Mouse (Mus musculus) testis, adult 2 months (tissue): ENCODE results near the gene Prr5. TPM values are rescaled to one million over a fixed set of nuclear protein-coding genes. Genes with fewer than 3 reads are reported as not detected.

ENCODE experiments used
- H3K27ac ChIP-seq: fragments of 200-500 bp; 2 replicates; pipeline ENCODE4 v1.5.1; 2012; ENCODE audit warnings: low read depth, low read length; ENCODE audit not compliant: control insufficient read depth, insufficient read depth
- H3K27me3 ChIP-seq: fragments of 200-500 bp; 2 replicates; pipeline ENCODE4 v1.6.1; 2012; ENCODE audit warnings: mild to moderate bottlenecking, low read length, moderate library complexity; ENCODE audit not compliant: control insufficient read depth, insufficient read depth
- H3K36me3 ChIP-seq: fragments of 200-500 bp; 2 replicates; pipeline ENCODE4 v1.6.1; 2012; ENCODE audit warnings: mild to moderate bottlenecking, low read length; ENCODE audit not compliant: control insufficient read depth, insufficient read depth
- H3K4me1 ChIP-seq: fragments of 200-500 bp; 2 replicates; pipeline ENCODE4 v1.6.1; 2012; ENCODE audit warnings: low read length; ENCODE audit not compliant: control insufficient read depth, insufficient read depth
- H3K4me3 ChIP-seq: fragments of 200-500 bp; 2 replicates; pipeline ENCODE4 v1.5.1; 2012; ENCODE audit warnings: low read depth, mild to moderate bottlenecking, low read length, moderate library complexity, mixed read lengths; ENCODE audit not compliant: control insufficient read depth
- CTCF ChIP-seq: fragments of 200-500 bp; IDR thresholded peaks from 2 replicates; pipeline ENCODE4 v1.5.1; 2012; ENCODE audit warnings: low read depth, mild to moderate bottlenecking, inconsistent platforms, low read length, moderate library complexity; ENCODE audit not compliant: control insufficient read depth, insufficient read depth, insufficient replicate concordance
- POLR2A ChIP-seq: fragments of 200-500 bp; IDR thresholded peaks from 2 replicates; pipeline ENCODE4 v1.6.1; 2012; ENCODE audit warnings: low read depth, mild to moderate bottlenecking, inconsistent platforms, low read length, moderate library complexity; ENCODE audit not compliant: control insufficient read depth
- polyA plus RNA-seq: library from polyadenylated mRNA; depleted of rRNA; stranded (reverse); fragments of >200 nt; gene quantifications from 2 replicates; pipeline ENCODE4 v1.2.3, GENCODE M21; 2012

Gene Prr5
- polyA plus RNA-seq, 1 experiment: 13.4 TPM

- no peak overlapping the region for H3K27ac ChIP-seq
Measured at GRCm38 (mm10) chr15:84724199-84724598, 54.8 kb downstream of the Prr5 start.

GRCm38 (mm10) chr15:84729685-84730084, 60.3 kb downstream of the Prr5 start:
- Histone ChIP-seq H3K27me3 (no peaks in the 10 kb centered on the region), H3K4me3 (no peak overlapping the region), H3K27ac (no peak overlapping the region), H3K4me1 (no peaks in the 10 kb centered on the region), H3K36me3 (no peaks in the 10 kb centered on the region)
- no peak for TF ChIP-seq POLR2A
- no peak for TF ChIP-seq CTCF

More at GRCm38 (mm10) chr15:84724199-84724598, 54.8 kb downstream of the Prr5 start:
- no peak for TF ChIP-seq CTCF
- no peak for TF ChIP-seq POLR2A
- H3K4me1 ChIP-seq: peaks cover 12% of the 10 kb centered on the region
- H3K27me3 ChIP-seq: no peaks in the 10 kb centered on the region; the same call in 1 of the 2 replicates
- no peak overlapping the region for H3K4me3 ChIP-seq
- H3K36me3 ChIP-seq: no peaks in the 10 kb centered on the region

- Histone ChIP-seq H3K36me3 (no peaks in the 10 kb centered on the region), H3K27me3 (no peaks in the 10 kb centered on the region), H3K4me3 (no peak overlapping the region), H3K4me1 (no peaks in the 10 kb centered on the region), H3K27ac (no peak overlapping the region)
- TF ChIP-seq POLR2A (no peak), CTCF (no peak)
Measured at GRCm38 (mm10) chr15:84730893-84731292, 61.5 kb downstream of the Prr5 start.

GRCm38 (mm10) chr15:84731676-84732424, 62.4 kb downstream of the Prr5 start:
- H3K27me3 ChIP-seq: no peaks in the 10 kb centered on the region
- no peaks in the 10 kb centered on the region for H3K36me3 ChIP-seq
- no peak overlapping the region for H3K27ac ChIP-seq
- no peak for TF ChIP-seq POLR2A
- no peak for TF ChIP-seq CTCF
- no peaks in the 10 kb centered on the region for H3K4me1 ChIP-seq
- H3K4me3 ChIP-seq: no peak overlapping the region

- no peaks in the 10 kb centered on the region for H3K27me3 ChIP-seq
- no peaks in the 10 kb centered on the region for H3K4me1 ChIP-seq
- H3K27ac ChIP-seq: no peak overlapping the region
- TF ChIP-seq POLR2A: no peak
- TF ChIP-seq CTCF: no peak
- no peaks in the 10 kb centered on the region for H3K36me3 ChIP-seq
- no peak overlapping the region for H3K4me3 ChIP-seq
Measured at GRCm38 (mm10) chr15:84732425-84732749, 63.0 kb downstream of the Prr5 start.

GRCm38 (mm10) chr15:84736346-84736993, 67.0 kb downstream of the Prr5 start:
- 0 out of 2 replicates have a peak, but pooled peaks cover 2% of the 10 kb centered on the region for H3K4me1 ChIP-seq
- TF ChIP-seq POLR2A (no peak), CTCF (no peak)
- no peaks in the 10 kb centered on the region for H3K36me3 ChIP-seq
- H3K4me3 ChIP-seq: no peak overlapping the region
- H3K27ac ChIP-seq: no peak overlapping the region
- H3K27me3 ChIP-seq: no peaks in the 10 kb centered on the region

- H3K27me3 ChIP-seq: no peaks in the 10 kb centered on the region
- TF ChIP-seq CTCF (no peak), POLR2A (no peak)
- H3K4me3 ChIP-seq: no peak overlapping the region
- 0 out of 2 replicates have a peak, but pooled peaks cover 2% of the 10 kb centered on the region for H3K4me1 ChIP-seq
- no peaks in the 10 kb centered on the region for H3K36me3 ChIP-seq
- no peak overlapping the region for H3K27ac ChIP-seq
Measured at GRCm38 (mm10) chr15:84736994-84737346, 67.5 kb downstream of the Prr5 start.
